ENCODE assay signal across 22 mouse cellular contexts in the genomic region with DNA sequence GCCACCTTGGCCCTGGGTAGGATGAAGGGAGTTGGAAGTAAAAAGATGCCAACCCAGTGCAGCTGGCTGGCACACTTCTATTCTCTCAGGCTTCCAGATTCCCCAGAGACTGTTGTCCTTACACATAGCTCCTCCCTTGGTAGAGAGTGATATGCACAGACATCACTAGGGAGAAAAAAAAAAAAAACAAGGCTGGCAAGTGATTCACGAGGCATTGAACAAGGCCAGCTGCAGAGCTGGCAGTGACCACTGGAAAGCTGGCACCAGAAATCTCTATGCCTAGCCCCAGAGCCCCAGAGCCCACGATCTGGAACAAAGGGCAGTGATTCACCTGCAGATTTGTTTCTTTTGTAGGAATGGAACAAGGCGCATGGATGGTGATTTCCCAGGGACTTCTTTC.
DNase-seq lines count a peak whose midpoint lies in the region; TF ChIP-seq lines count a peak whose summit lies in the region.
"Had no signal": no experiment of that assay in that cellular context is flagged by ENCODE, and none has a peak within 500 bp of the region (broad histone marks: within the 10 kb centered on the region; RNA-seq: fewer than 3 reads in every experiment).

No protein-coding gene starts in this region.

- H3K79me3 ChIP-seq in C2C12 (ENCODE audit: low read depth): no peaks in the 10 kb centered on the region

- H3K79me2 ChIP-seq in C2C12 (ENCODE audit: control insufficient read depth, insufficient read depth): no peaks in the 10 kb centered on the region

- H3K36me3 ChIP-seq in C2C12 (ENCODE audit: control insufficient read depth, insufficient read depth): no peaks in the 10 kb centered on the region
- H3K36me3 ChIP-seq: hindbrain, embryonic 13.5 days; limb, embryonic 13.5 days; liver, embryonic 15.5 days; midbrain, embryonic 12.5 days; neural tube, embryonic 15.5 days had no signal

- TF ChIP-seq CTCF in C2C12 (IDR thresholded peaks at IDR 0.05; ENCODE audit: control insufficient read depth, insufficient read depth, insufficient read length): no peak

- H3K27me3 ChIP-seq in C2C12 (ENCODE audit: control insufficient read depth, insufficient read depth, insufficient read length): no peaks in the 10 kb centered on the region
- H3K27me3 ChIP-seq: liver, embryonic 15.5 days; midbrain, embryonic 12.5 days; neural tube, embryonic 15.5 days had no signal

- no peak overlapping the region for H3ac ChIP-seq in C2C12 (ENCODE audit: control insufficient read depth, insufficient read length, low read depth)

- DNase-seq in cerebellum, postnatal 10 days: peak; percentile 16 to 46
- no peak for DNase-seq in cerebellum, adult 11-12 months
- peak; percentile 6 for DNase-seq in layer of hippocampus, adult 9-11 months
- no peak for DNase-seq in layer of hippocampus, postnatal 10 days (ENCODE audit: low spot score in 2 of 2)
- peak; percentile 48 to 56 for DNase-seq in adrenal gland, postnatal 36 days
- DNase-seq in right cerebral cortex, postnatal 10 days (ENCODE audit: low spot score in 2 of 2): no peak
- DNase-seq in cerebellum, adult 11 months: no peak
- DNase-seq: B cell, adult 2 months; cerebellum, adult 18-20 months; gastrocnemius, adult 2 months; heart, postnatal 10 days; kidney, adult 8-10 months; kidney, postnatal 14 days; right cerebral cortex, postnatal 4 days; thymus, adult 2 months had no signal

- no peak overlapping the region for H3K4me3 ChIP-seq in C2C12 (ENCODE audit: insufficient read depth, poor library complexity, severe bottlenecking)
- H3K4me3 ChIP-seq: erythroblast, embryonic 14.5 days; gastrocnemius, adult 2 months; hindbrain, embryonic 13.5 days; limb, embryonic 13.5 days; liver, embryonic 15.5 days; midbrain, embryonic 12.5 days; neural tube, embryonic 15.5 days had no signal

TF ChIP-seq in C2C12, 6 proteins besides CTCF, POLR2A, EP300 and RAD21:
- TF ChIP-seq MAX (IDR thresholded peaks at IDR 0.05): no peak
- TF ChIP-seq MYOD1 (IDR thresholded peaks at IDR 0.05; ENCODE audit: control insufficient read depth, insufficient read length, low read depth): peak; percentile 4
TF ChIP-seq in C2C12: peak in this region for 1.

Comparison
In these comparisons a context has a peak if more than half of its experiments do, and no peak if none do; other contexts are left out.
1. DNase-seq: peak in cerebellum, postnatal 10 days (2 of 2), layer of hippocampus, adult 9-11 months (single experiment) and adrenal gland, postnatal 36 days (2 of 2); none in cerebellum, adult 11-12 months (single experiment), layer of hippocampus, postnatal 10 days (0 of 2), right cerebral cortex, postnatal 10 days (0 of 2) and cerebellum, adult 11 months (single experiment).